Mouse (Mus musculus): Measurements from ENCODE around the gene Prdm15.

- TF ChIP-seq POLR2A (IDR thresholded peaks at IDR 0.05; ENCODE audit: insufficient read length, low read depth) (no peak), E2F4 (IDR thresholded peaks at IDR 0.05; ENCODE audit: insufficient read depth) (no peak), USF1 (IDR thresholded peaks at IDR 0.05; ENCODE audit: low read depth) (no peak), TCF12 (IDR thresholded peaks at IDR 0.05; ENCODE audit: insufficient read depth, poor library complexity, severe bottlenecking) (no peak), MAX (IDR thresholded peaks at IDR 0.05; ENCODE audit: low read depth) (no peak)
Observed at GRCm38 (mm10) chr16:97863932-97864467, 12.3 kb upstream of the Prdm15 start.
